Mouse (Mus musculus) stomach, postnatal 0 days (tissue): ENCODE data around the gene Slc5a12. TPM values are rescaled to one million over a fixed set of nuclear protein-coding genes. Genes with fewer than 3 reads are reported as not detected.

Experiments
- ATAC-seq: fragments of 200-750 bp; cut with Nextera tagmentation; 2 replicates; pipeline ENCODE4 v1.8.0; 2017; ENCODE audit not compliant: low FRiP score, low TSS enrichment
- DNase-seq: peaks from one replicate; pipeline ENCODE4 v3.0.0-alpha.2; 2016; ENCODE audit warnings: low spot score
- H3K27ac ChIP-seq: fragments of 300-500 bp; sonication (generic); replicated peaks from 2 replicates; pipeline ENCODE4 v1.5.1; 2014; ENCODE audit warnings: mild to moderate bottlenecking, control low read depth
- H3K27me3 ChIP-seq: fragments of 300-500 bp; sonication (generic); 2 replicates; pipeline ENCODE4 v1.6.1; 2014; ENCODE audit warnings: low read length; ENCODE audit not compliant: control insufficient read depth, insufficient read depth
- H3K36me3 ChIP-seq: fragments of 300-500 bp; sonication (generic); 2 replicates; pipeline ENCODE4 v1.6.1; 2014; ENCODE audit warnings: low read length, mixed read lengths; ENCODE audit not compliant: control insufficient read depth, insufficient read depth
- H3K4me1 ChIP-seq: fragments of 300-500 bp; sonication (generic); replicated peaks from 2 replicates; pipeline ENCODE4 v1.6.1; 2014; ENCODE audit warnings: antibody characterized with exemption; ENCODE audit not compliant: control insufficient read depth, insufficient read depth
- H3K4me2 ChIP-seq: fragments of 300-500 bp; sonication (generic); replicated peaks from 2 replicates; pipeline ENCODE4 v1.6.1; 2014; ENCODE audit warnings: low read depth, mild to moderate bottlenecking, control low read depth, moderate library complexity
- H3K4me3 ChIP-seq: fragments of 300-500 bp; sonication (generic); 2 replicates; pipeline ENCODE4 v1.5.1; 2014; ENCODE audit warnings: low read depth, low read length, control low read depth
- H3K9ac ChIP-seq: fragments of 300-500 bp; sonication (generic); 2 replicates; pipeline ENCODE4 v1.6.1; 2014; ENCODE audit warnings: mild to moderate bottlenecking, low read length, control low read depth, mixed read lengths
- H3K9me3 ChIP-seq: fragments of 300-500 bp; sonication (generic); 2 replicates; pipeline ENCODE4 v1.6.1; 2016; ENCODE audit warnings: low read length; ENCODE audit not compliant: control insufficient read depth
- CTCF ChIP-seq: IDR thresholded peaks from 2 replicates; pipeline ENCODE4 v1.5.1; 2016; ENCODE audit warnings: antibody characterized with exemption, low read depth, mild to moderate bottlenecking, moderate library complexity
- EP300 ChIP-seq: optimal IDR thresholded peaks from 2 replicates; pipeline ENCODE3; 2016; ENCODE audit warnings: antibody characterized with exemption
- WGBS: fragments of 180-500 bp; shearing (Covaris S2); extraction: QIAGEN DNeasy Blood & Tissue Kit; methylation state at CpG from one replicate; pipeline ENCODE4 v1.1.7; 2014; 5-methylcytosine and 5-hydroxymethylcytosine counted together
- polyA plus RNA-seq: library from polyadenylated mRNA; unstranded; fragments of >200 nt; fragmentation: Nextera tagmentation; extraction: Ambion mirVana; gene quantifications from 2 replicates; pipeline ENCODE4 v1.2.1, GENCODE M21; 2015

Gene Slc5a12
- polyA plus RNA-seq, 1 experiment from 2014 or later = not detected

DNA sequence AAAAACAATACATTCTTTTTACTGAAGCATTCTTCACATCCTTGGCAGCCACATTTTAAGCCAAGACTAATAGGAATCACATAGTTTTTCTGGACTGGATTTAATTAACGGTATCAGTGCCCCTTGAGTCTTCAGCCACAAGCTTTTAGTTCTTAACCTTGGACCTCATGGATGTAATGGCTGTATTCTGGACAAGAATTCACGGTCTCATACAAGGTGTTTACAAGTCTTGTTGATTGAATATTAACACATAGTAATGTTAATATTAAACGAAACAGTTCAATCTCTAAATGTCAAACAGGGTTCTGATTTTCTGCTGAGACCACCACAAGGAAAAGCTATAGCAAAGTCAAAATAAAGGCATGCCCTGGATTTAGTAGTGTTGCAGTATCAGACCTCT lies 4.8 kb upstream of the Slc5a12 start:
- Histone ChIP-seq H3K4me2 (no peak overlapping the region), H3K36me3 (no peaks in the 10 kb centered on the region), H3K9ac (no peak overlapping the region), H3K4me1 (no peaks in the 10 kb centered on the region), H3K27me3 (no peaks in the 10 kb centered on the region), H3K27ac (no peak overlapping the region), H3K9me3 (no peaks in the 10 kb centered on the region), H3K4me3 (no peak overlapping the region)
- DNase-seq (no peak), ATAC-seq (no peak)
- TF ChIP-seq CTCF (no peak), EP300 (no peak)
- WGBS = 61% methylated on average over 3 of the region's 3 CpGs

DNA sequence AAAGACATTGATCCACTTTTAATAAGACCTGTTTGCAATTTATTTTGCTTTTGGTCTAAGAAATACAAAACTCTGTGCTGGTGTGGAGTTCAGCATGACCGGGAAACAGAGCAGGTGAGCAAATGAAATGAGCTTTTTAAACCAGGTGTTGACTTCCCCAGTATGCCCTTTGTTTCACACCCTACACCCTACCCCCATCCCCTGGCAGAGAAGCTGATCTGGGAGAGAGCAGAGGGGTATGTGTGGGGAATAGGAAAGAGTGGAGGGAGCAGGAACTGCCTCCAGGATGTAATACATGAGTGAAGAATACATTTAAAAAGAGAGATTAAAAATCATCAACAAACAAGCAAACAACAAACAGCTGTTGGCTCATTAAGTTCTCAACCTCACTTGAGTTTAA lies 47.3 kb downstream of the Slc5a12 start:
- no peak overlapping the region for H3K9ac ChIP-seq
- 51% methylated on average over 1 of the region's 1 CpGs for WGBS
- ATAC-seq = no peak
- H3K4me3 ChIP-seq = no peak overlapping the region
- H3K36me3 ChIP-seq = no peaks in the 10 kb centered on the region
- no peaks in the 10 kb centered on the region for H3K9me3 ChIP-seq
- H3K27ac ChIP-seq = no peak overlapping the region
- TF ChIP-seq EP300 (no peak), CTCF (no peak)
- H3K27me3 ChIP-seq = no peaks in the 10 kb centered on the region
- no peak overlapping the region for H3K4me2 ChIP-seq
- no peaks in the 10 kb centered on the region for H3K4me1 ChIP-seq
- DNase-seq = no peak

DNA sequence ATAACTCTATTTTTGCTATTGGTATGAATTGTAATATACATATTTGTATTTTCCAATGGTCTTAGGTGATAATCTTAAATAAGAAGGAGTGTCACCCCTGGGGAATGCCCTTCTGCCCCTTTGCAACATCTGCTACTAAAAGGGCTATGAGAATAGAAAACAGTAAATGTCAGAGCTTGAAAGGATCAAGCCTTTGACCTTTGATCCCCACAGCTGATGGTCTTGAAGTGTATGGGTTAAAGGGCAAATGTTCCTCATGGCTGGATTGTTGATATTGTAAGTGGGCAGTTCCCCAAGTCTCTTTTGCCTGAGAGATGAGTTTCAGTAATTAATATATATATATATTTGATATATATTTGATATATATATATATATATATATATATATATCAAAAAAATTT lies 47.7 kb downstream of the Slc5a12 start:
- Histone ChIP-seq H3K27me3 (no peaks in the 10 kb centered on the region), H3K27ac (no peak overlapping the region), H3K36me3 (no peaks in the 10 kb centered on the region), H3K4me2 (no peak overlapping the region), H3K4me1 (no peaks in the 10 kb centered on the region), H3K9me3 (no peaks in the 10 kb centered on the region), H3K4me3 (no peak overlapping the region), H3K9ac (no peak overlapping the region)
- DNase-seq = no peak
- no peak for ATAC-seq
- TF ChIP-seq CTCF (no peak), EP300 (no peak)

DNA sequence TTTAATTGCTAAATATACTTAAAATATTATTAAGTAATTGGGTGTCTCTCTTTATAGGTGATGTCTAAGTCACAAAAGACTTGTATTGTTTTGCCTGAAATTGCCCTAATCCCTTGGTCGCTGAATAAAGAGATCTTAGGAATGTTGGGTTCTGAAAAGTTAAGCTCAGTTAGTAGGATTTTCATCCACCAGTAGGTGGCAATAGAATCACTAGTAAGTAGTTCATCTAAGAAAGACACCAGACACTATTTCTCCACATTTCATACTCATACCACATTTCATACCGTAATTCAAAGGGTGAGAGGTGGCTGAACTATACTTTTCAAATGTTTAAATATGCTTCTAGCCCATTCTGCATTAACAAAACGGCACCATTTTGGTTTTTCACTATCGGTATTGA lies 66.2 kb downstream of the Slc5a12 start:
- no peak overlapping the region for H3K27ac ChIP-seq
- no peaks in the 10 kb centered on the region for H3K36me3 ChIP-seq
- TF ChIP-seq CTCF (peak; percentile 78), EP300 (no peak)
- no peaks in the 10 kb centered on the region for H3K9me3 ChIP-seq
- H3K27me3 ChIP-seq = no peaks in the 10 kb centered on the region
- no peak overlapping the region for H3K4me2 ChIP-seq
- no peaks in the 10 kb centered on the region for H3K4me1 ChIP-seq
- H3K9ac ChIP-seq = no peak overlapping the region
- ATAC-seq = no peak
- no peak for DNase-seq
- WGBS = 36% methylated on average over 4 of the region's 4 CpGs
- H3K4me3 ChIP-seq = no peak overlapping the region

DNA sequence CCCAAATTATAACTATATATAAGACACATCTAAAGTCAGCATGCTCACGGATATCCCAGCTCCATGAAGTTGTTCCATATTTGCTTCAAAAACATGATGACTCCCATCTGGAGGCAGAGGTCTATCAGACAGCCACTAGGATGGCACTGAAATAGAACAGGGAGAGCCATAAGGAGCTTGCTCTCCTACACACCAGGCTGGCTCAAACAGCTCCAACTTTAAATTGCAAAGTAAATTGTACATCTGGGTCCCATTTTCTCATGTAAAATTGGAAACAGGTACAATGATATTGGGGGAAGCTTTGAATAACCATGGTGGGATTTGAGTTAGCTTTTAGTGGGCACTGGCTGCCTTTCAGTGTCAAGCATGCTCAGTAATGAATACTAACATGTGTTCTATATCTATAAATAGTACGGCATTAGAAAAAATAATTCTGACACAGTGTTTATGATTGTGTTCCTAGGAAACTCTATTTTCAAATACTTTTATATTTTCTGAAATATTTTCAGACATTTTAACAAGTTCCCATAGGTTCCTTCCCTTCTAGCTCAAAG lies 74.0 kb downstream of the Slc5a12 start:
- ATAC-seq = no peak
- no peaks in the 10 kb centered on the region for H3K36me3 ChIP-seq

More for the DNA sequence above, 74.0 kb downstream of the Slc5a12 start:
- no peaks in the 10 kb centered on the region for H3K4me1 ChIP-seq
- H3K4me3 ChIP-seq = no peak overlapping the region
- TF ChIP-seq EP300 (no peak), CTCF (no peak)
- 60% methylated on average over 2 of the region's 2 CpGs for WGBS
- DNase-seq = no peak
- no peak overlapping the region for H3K27ac ChIP-seq
- H3K9me3 ChIP-seq = no peaks in the 10 kb centered on the region
- no peaks in the 10 kb centered on the region for H3K27me3 ChIP-seq
- H3K9ac ChIP-seq = no peak overlapping the region
- no peak overlapping the region for H3K4me2 ChIP-seq

Other genes with a start within 250 kb of the Slc5a12 start
- 42.3 and 47.2 TPM in 2 replicates for gene Fibin, start 234.1 kb upstream of the Slc5a12 start, polyA plus RNA-seq
- 6.8 and 7.2 TPM in 2 replicates for gene Muc15, start 124.0 kb downstream of the Slc5a12 start, polyA plus RNA-seq